Mouse (Mus musculus) neural tube, embryonic 14.5 days (tissue): Measurements from ENCODE around the gene 1700008P02Rik. TPM values are rescaled to one million over a fixed set of nuclear protein-coding genes. Genes with fewer than 3 reads are reported as not detected.
"Not testable (repeated sequence)": the region's sequence is repeated elsewhere in the genome, so short reads cannot be mapped to it uniquely, and the experiment has no call there.

Experiments
- ATAC-seq: fragments of 200-750 bp; cut with Nextera tagmentation; 2 replicates; pipeline ENCODE4 v1.8.0; 2017; ENCODE audit warnings: low read depth, mild to moderate bottlenecking, moderate TSS enrichment, moderate library complexity
- H3K27ac ChIP-seq: fragments of 300-500 bp; sonication (generic); 2 replicates; pipeline ENCODE4 v1.5.1; 2014; ENCODE audit warnings: low read depth, mild to moderate bottlenecking, control low read depth, low read length, moderate library complexity, mixed read lengths
- H3K27me3 ChIP-seq: fragments of 300-500 bp; sonication (generic); 2 replicates; pipeline ENCODE4 v1.6.1; 2014; ENCODE audit warnings: low read length; ENCODE audit not compliant: control insufficient read depth, insufficient read depth
- H3K36me3 ChIP-seq: fragments of 300-500 bp; sonication (generic); 2 replicates; pipeline ENCODE4 v1.6.1; 2014; ENCODE audit warnings: low read length, mixed read lengths; ENCODE audit not compliant: control insufficient read depth, insufficient read depth
- H3K4me1 ChIP-seq: fragments of 300-500 bp; sonication (generic); 2 replicates; pipeline ENCODE4 v1.6.1; 2014; ENCODE audit warnings: low read length; ENCODE audit not compliant: control insufficient read depth, insufficient read depth
- H3K4me2 ChIP-seq: fragments of 300-500 bp; sonication (generic); 2 replicates; pipeline ENCODE4 v1.6.1; 2014; ENCODE audit warnings: mild to moderate bottlenecking, low read depth, low read length, control low read depth
- H3K4me3 ChIP-seq: fragments of 300-500 bp; sonication (generic); 2 replicates; pipeline ENCODE4 v1.5.1; 2014; ENCODE audit warnings: low read depth, low read length, control low read depth, mixed read lengths
- H3K9ac ChIP-seq: fragments of 300-500 bp; sonication (generic); replicated peaks from 2 replicates; pipeline ENCODE4 v1.6.1; 2014; ENCODE audit warnings: low read depth, mild to moderate bottlenecking, control low read depth, low read length, mixed read lengths
- H3K9me3 ChIP-seq: fragments of 300-500 bp; sonication (generic); 2 replicates; pipeline ENCODE4 v1.6.1; 2016; ENCODE audit warnings: low read length; ENCODE audit not compliant: control insufficient read depth
- WGBS: fragments of 180-500 bp; shearing (Covaris S2); extraction: QIAGEN DNeasy Blood & Tissue Kit; methylation state at CpG from one replicate; pipeline ENCODE4 v1.1.7; 2014; 5-methylcytosine and 5-hydroxymethylcytosine counted together
- polyA plus RNA-seq: library from polyadenylated mRNA; unstranded; fragments of >200 nt; fragmentation: Nextera tagmentation; extraction: Ambion mirVana; gene quantifications from 2 replicates; pipeline ENCODE4 v1.2.1, GENCODE M21; 2014

1700008P02Rik gene
- polyA plus RNA-seq: not detected in 2 replicates

DNA sequence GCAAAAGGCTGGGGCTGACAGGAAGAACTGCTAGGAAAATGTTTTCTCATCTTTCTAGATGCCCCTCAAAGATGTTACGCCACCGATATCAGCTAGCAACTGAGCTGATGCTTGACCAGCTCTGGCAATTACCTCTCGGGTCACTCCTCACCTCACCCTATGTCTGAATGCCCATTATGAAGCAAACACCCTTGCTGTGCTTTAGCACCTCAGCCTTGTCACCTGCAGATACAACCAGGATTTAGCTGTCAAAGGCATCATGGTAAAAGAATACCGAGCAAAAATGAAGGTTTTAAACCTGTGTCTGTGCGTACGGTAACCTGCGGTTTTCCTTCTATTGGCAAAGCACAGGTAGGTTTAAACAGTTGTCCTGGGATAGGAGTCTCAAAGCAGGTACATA, at the start of gene 1700008P02Rik:
TSS of gene 1700008P02Rik (minus strand) at position 101 of the 400 bp plus-strand sequence.
- Histone ChIP-seq H3K27me3 (no peaks in the 10 kb centered on the region), H3K4me1 (no peaks in the 10 kb centered on the region), H3K9me3 (no peaks in the 10 kb centered on the region), H3K27ac (no peak within 1 kb of the TSS), H3K36me3 (no peaks in the 10 kb centered on the region), H3K4me3 (no peak within 1 kb of the TSS), H3K9ac (no peak within 1 kb of the TSS), H3K4me2 (no peak within 1 kb of the TSS)
- no peak for ATAC-seq
- 96% methylated on average over 7 of the region's 7 CpGs for WGBS

DNA sequence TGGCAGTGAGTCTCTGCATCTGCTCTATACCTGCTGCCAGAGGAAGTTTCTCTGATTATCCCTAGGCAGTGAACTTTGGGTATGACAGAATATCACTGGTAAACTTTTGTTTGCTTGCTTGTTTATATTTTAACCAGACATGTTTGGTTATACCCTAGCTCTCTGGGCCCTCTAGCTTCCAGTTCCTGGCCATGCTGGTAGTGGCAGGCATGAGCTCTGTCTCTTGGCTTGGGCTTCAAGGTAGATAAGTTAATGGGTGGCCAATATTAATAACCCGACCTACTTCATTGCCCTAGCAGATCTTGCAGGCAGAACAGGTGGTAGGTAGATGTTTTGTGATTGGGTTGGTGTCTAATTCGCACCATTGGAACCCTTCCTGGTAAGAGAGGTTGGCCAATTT, 29.2 kb upstream of the 1700008P02Rik start:
- no peak overlapping the region for H3K9ac ChIP-seq
- H3K36me3 ChIP-seq: no peaks in the 10 kb centered on the region
- H3K4me2 ChIP-seq: no peak overlapping the region
- ATAC-seq: no peak
- no peak overlapping the region for H3K27ac ChIP-seq
- H3K4me1 ChIP-seq: no peaks in the 10 kb centered on the region
- WGBS: 85% methylated on average over 2 of the region's 2 CpGs
- no peaks in the 10 kb centered on the region for H3K27me3 ChIP-seq
- no peak overlapping the region for H3K4me3 ChIP-seq
- H3K9me3 ChIP-seq: no peaks in the 10 kb centered on the region

DNA sequence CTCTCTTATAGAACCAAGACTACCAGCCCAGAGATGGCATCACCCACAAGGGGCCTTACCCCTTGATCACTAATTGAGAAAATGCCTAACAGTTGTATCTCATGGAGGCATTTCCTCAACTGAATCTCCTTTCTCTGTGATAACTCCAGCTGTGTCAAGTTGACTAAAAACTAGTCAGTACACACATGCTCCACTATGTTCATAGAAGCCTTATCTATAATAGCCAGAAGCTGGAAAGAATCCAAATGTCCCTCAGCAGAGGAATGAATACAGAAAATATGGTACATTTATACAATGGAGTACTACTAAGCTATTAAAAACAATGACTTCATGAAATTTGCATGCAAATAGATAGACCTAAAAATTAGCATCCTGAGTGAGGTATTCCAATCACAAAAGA, 17.9 kb upstream of the 1700008P02Rik start:
- not testable (repeated sequence) for H3K4me2 ChIP-seq, H3K9me3 ChIP-seq, H3K4me1 ChIP-seq, ATAC-seq, H3K27ac ChIP-seq, H3K4me3 ChIP-seq, H3K36me3 ChIP-seq, H3K27me3 ChIP-seq, H3K9ac ChIP-seq

DNA sequence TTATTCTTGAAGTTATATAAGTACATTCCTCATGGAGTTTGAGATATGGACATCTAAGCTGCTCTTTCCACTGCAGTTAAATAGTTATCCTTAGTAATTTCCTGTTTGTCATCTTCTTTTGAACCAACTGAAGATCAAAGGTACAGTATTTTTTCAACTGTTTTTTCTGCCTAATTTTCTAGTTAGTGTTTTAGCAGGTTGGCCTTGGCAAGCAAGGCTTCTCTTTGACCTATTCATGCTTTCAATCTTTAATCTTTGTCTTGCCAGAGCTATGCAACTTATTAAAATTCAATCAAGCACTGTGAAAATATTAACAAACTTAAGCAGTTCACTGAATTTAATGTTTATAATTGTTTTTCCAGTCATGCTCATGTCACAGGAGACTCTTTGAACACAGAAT, 14.0 kb upstream of the 1700008P02Rik start:
- H3K27me3 ChIP-seq: no peaks in the 10 kb centered on the region
- H3K9ac ChIP-seq: no peak overlapping the region
- no peaks in the 10 kb centered on the region for H3K4me1 ChIP-seq
- no peak overlapping the region for H3K4me3 ChIP-seq
- H3K36me3 ChIP-seq: no peaks in the 10 kb centered on the region
- H3K4me2 ChIP-seq: no peak overlapping the region
- no peak overlapping the region for H3K27ac ChIP-seq
- no peaks in the 10 kb centered on the region for H3K9me3 ChIP-seq
- no peak for ATAC-seq

DNA sequence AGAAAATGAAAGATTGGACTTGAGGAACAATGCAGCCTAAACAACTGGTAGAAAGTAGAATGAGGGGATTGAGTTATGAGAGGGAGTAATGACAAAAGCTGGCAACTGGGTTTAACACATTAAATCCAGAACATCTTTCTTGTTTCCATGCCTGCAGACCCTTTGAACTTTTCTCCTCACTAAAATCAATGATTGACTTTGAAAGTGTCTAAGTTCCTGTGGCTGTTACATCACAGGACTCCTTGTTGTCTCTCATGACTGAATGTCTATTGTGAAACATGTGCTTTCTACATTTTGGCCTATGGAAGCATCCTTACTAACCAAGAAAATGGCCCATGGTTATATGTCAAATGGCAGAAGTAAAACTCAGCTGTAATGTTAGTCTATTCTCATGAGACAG, 2.4 kb downstream of the 1700008P02Rik start:
- Histone ChIP-seq H3K27ac (no peak overlapping the region), H3K9me3 (no peaks in the 10 kb centered on the region), H3K4me1 (no peaks in the 10 kb centered on the region), H3K9ac (no peak overlapping the region), H3K4me3 (no peak overlapping the region), H3K36me3 (no peaks in the 10 kb centered on the region), H3K27me3 (no peaks in the 10 kb centered on the region), H3K4me2 (no peak overlapping the region)
- ATAC-seq: no peak
